Mouse (Mus musculus) embryonic facial prominence, embryonic 15.5 days (tissue): ENCODE results near the gene AL731706.2. TPM values are rescaled to one million over a fixed set of nuclear protein-coding genes. Genes with fewer than 3 reads are reported as not detected.
"Not testable (repeated sequence)": the region's sequence is repeated elsewhere in the genome, so short reads cannot be mapped to it uniquely, and the experiment has no call there.

ENCODE experiments used
- ATAC-seq: fragments of 200-750 bp; cut with Nextera tagmentation; 2 replicates; pipeline ENCODE4 v1.8.0; 2017; ENCODE audit warnings: low read depth, moderate TSS enrichment; ENCODE audit not compliant: insufficient number of reproducible peaks, low FRiP score, low TSS enrichment
- H3K27ac ChIP-seq: fragments of 300-500 bp; sonication (generic); replicated peaks from 2 replicates; pipeline ENCODE4 v1.5.1; 2015; ENCODE audit warnings: mild to moderate bottlenecking, inconsistent platforms
- H3K27me3 ChIP-seq: fragments of 300-500 bp; sonication (generic); 2 replicates; pipeline ENCODE4 v1.6.1; 2015; ENCODE audit warnings: inconsistent platforms
- H3K36me3 ChIP-seq: fragments of 300-500 bp; sonication (generic); 2 replicates; pipeline ENCODE4 v1.6.1; 2015; ENCODE audit warnings: mild to moderate bottlenecking, inconsistent platforms
- H3K4me1 ChIP-seq: fragments of 300-500 bp; sonication (generic); 2 replicates; pipeline ENCODE4 v1.6.1; 2015; ENCODE audit warnings: inconsistent platforms
- H3K4me2 ChIP-seq: fragments of 300-500 bp; sonication (generic); replicated peaks from 2 replicates; pipeline ENCODE4 v1.6.1; 2015; ENCODE audit warnings: mild to moderate bottlenecking, inconsistent platforms
- H3K4me3 ChIP-seq: fragments of 300-500 bp; sonication (generic); replicated peaks from 2 replicates; pipeline ENCODE4 v1.5.1; 2015; ENCODE audit warnings: mild to moderate bottlenecking, inconsistent platforms
- H3K9ac ChIP-seq: fragments of 300-500 bp; sonication (generic); 2 replicates; pipeline ENCODE4 v1.6.1; 2015; ENCODE audit warnings: inconsistent platforms
- H3K9me3 ChIP-seq: fragments of 300-500 bp; sonication (generic); replicated peaks from 2 replicates; pipeline ENCODE4 v1.6.1; 2016; ENCODE audit warnings: inconsistent platforms
- WGBS: fragments of 180-500 bp; shearing (Covaris S2); methylation state at CpG from one replicate; pipeline ENCODE4 v1.1.7; 2015; 5-methylcytosine and 5-hydroxymethylcytosine counted together
- polyA plus RNA-seq: library from polyadenylated mRNA; unstranded; fragments of >200 nt; fragmentation: Nextera tagmentation; extraction: Ambion mirVana; gene quantifications from 2 replicates; pipeline ENCODE4 v1.2.1, GENCODE M21; 2015

Gene AL731706.2
- polyA plus RNA-seq, 1 experiment from 2014 or later: 40.6 TPM

GRCm38 (mm10) chr2:136891951-136892371 lies 6.5 kb upstream of the AL731706.2 start:
- WGBS: under 1% methylated on average over 23 of the region's 23 CpGs
- Histone ChIP-seq H3K9me3 (no peaks in the 10 kb centered on the region), H3K9ac (peak overlapping the region; percentile 53), H3K4me3 (peak overlapping the region; percentile 83), H3K27ac (peak overlapping the region; percentile 97), H3K36me3 (no peaks in the 10 kb centered on the region), H3K4me2 (peak overlapping the region; percentile 45), H3K27me3 (no peaks in the 10 kb centered on the region), H3K4me1 (peaks cover 5% of the 10 kb centered on the region)
- peak; percentile 85 for ATAC-seq

GRCm38 (mm10) chr2:136891068-136891950 lies 5.8 kb upstream of the AL731706.2 start, which contains the start of the genes Slx4ip, AL731706.1 and Mkks:
Gene Slx4ip, plus strand, starts transcription at chr2:136891218.
Gene AL731706.1, minus strand, starts transcription at chr2:136891389.
Gene Mkks, minus strand, starts transcription at chr2:136891389.
- Histone ChIP-seq H3K4me2 (peak within 1 kb of the TSS; percentile 50), H3K27me3 (no peaks in the 10 kb centered on the region), H3K9me3 (no peaks in the 10 kb centered on the region), H3K9ac (peak within 1 kb of the TSS; percentile 59), H3K27ac (peak within 1 kb of the TSS; percentile 97), H3K4me3 (peak within 1 kb of the TSS; percentile 83), H3K36me3 (no peaks in the 10 kb centered on the region), H3K4me1 (peaks cover 5% of the 10 kb centered on the region)
- ATAC-seq: peak; percentile 98
- WGBS: under 1% methylated on average over 49 of the region's 49 CpGs

GRCm38 (mm10) chr2:136890716-136891067 lies 5.2 kb upstream of the AL731706.2 start:
- H3K4me1 ChIP-seq, H3K27me3 ChIP-seq, H3K36me3 ChIP-seq, H3K9me3 ChIP-seq: not testable (repeated sequence)
- Histone ChIP-seq H3K9ac (peak overlapping the region; percentile 59), H3K27ac (peak overlapping the region; percentile 97), H3K4me3 (peak overlapping the region; percentile 83), H3K4me2 (peak overlapping the region; percentile 50)
- WGBS: 6% methylated on average over 15 of the region's 15 CpGs
- ATAC-seq: peak; percentile 40

GRCm38 (mm10) chr2:136886846-136887245 lies 1.4 kb upstream of the AL731706.2 start:
- Histone ChIP-seq H3K4me1 (peaks cover 5% of the 10 kb centered on the region), H3K9ac (no peak overlapping the region), H3K27me3 (no peaks in the 10 kb centered on the region), H3K4me3 (no peak overlapping the region), H3K27ac (no peak overlapping the region), H3K36me3 (peaks cover 18% of the 10 kb centered on the region), H3K4me2 (no peak overlapping the region), H3K9me3 (no peaks in the 10 kb centered on the region)
- no peak for ATAC-seq
- 48% methylated on average over 4 of the region's 4 CpGs for whole genome bisulfite sequencing

GRCm38 (mm10) chr2:136854543-136855388 lies 30.7 kb downstream of the AL731706.2 start:
- Histone ChIP-seq H3K27ac (no peak overlapping the region), H3K4me2 (no peak overlapping the region), H3K4me3 (no peak overlapping the region), H3K4me1 (no peaks in the 10 kb centered on the region), H3K36me3 (no peaks in the 10 kb centered on the region), H3K9me3 (no peaks in the 10 kb centered on the region), H3K27me3 (no peaks in the 10 kb centered on the region), H3K9ac (no peak overlapping the region)
- 32% methylated on average over 5 of the region's 5 CpGs for WGBS
- ATAC-seq: no peak

- Histone ChIP-seq H3K27ac (no peak overlapping the region), H3K9me3 (no peaks in the 10 kb centered on the region), H3K4me3 (no peak overlapping the region), H3K4me2 (no peak overlapping the region), H3K4me1 (no peaks in the 10 kb centered on the region), H3K36me3 (no peaks in the 10 kb centered on the region), H3K9ac (no peak overlapping the region), H3K27me3 (no peaks in the 10 kb centered on the region)
- no peak for ATAC-seq
- WGBS: 73% methylated on average over 3 of the region's 3 CpGs
These were observed 35.1 kb downstream of the AL731706.2 start for GRCm38 (mm10) chr2:136850366-136850765.

GRCm38 (mm10) chr2:136837994-136838393 lies 47.5 kb downstream of the AL731706.2 start:
- Histone ChIP-seq H3K27ac (no peak overlapping the region), H3K9ac (no peak overlapping the region), H3K4me1 (no peaks in the 10 kb centered on the region), H3K4me3 (no peak overlapping the region), H3K36me3 (no peaks in the 10 kb centered on the region), H3K9me3 (no peaks in the 10 kb centered on the region), H3K4me2 (no peak overlapping the region), H3K27me3 (no peaks in the 10 kb centered on the region)
- ATAC-seq: no peak
- WGBS: 49% methylated on average over 1 of the region's 1 CpGs

GRCm38 (mm10) chr2:136835882-136836281 lies 49.6 kb downstream of the AL731706.2 start:
- Histone ChIP-seq H3K27me3 (no peaks in the 10 kb centered on the region), H3K27ac (no peak overlapping the region), H3K4me2 (no peak overlapping the region), H3K4me3 (no peak overlapping the region), H3K9me3 (no peaks in the 10 kb centered on the region), H3K4me1 (no peaks in the 10 kb centered on the region), H3K9ac (no peak overlapping the region), H3K36me3 (no peaks in the 10 kb centered on the region)
- no peak for ATAC-seq
- WGBS: 67% methylated on average over 3 of the region's 3 CpGs

Other genes starting within 250 kb of the AL731706.2 start
- gene Snap25, start 172.2 kb downstream of the AL731706.2 start, polyA plus RNA-seq: 5.1 and 7.5 TPM in 2 replicates
- gene Slx4ip, start 5.5 kb upstream of the AL731706.2 start, polyA plus RNA-seq: 6.4 and 7.2 TPM in 2 replicates
- gene AL731706.1, start 5.7 kb upstream of the AL731706.2 start, polyA plus RNA-seq: 27.8 and 32.4 TPM in 2 replicates
- 12.3 and 14.2 TPM in 2 replicates for gene Mkks, start 5.7 kb upstream of the AL731706.2 start, polyA plus RNA-seq
- gene Jag1, start 231.0 kb upstream of the AL731706.2 start, polyA plus RNA-seq: 30.9 and 32.2 TPM in 2 replicates